Mouse (Mus musculus): ENCODE results near the gene March10. TPM values are rescaled to one million over a fixed set of nuclear protein-coding genes. Genes with fewer than 3 reads are reported as not detected.

The March10 gene
- polyA plus RNA-seq, 1 experiment from 2014 or later = not detected

Other genes starting within 250 kb of the March10 start
- gene Mrc2, start 164.1 kb downstream of the March10 start, polyA plus RNA-seq (2014; fragmentation: Nextera tagmentation; extraction: Ambion mirVana) = 10.4 and 12.3 TPM in 2 replicates
- gene Tanc2, start 133.3 kb upstream of the March10 start, polyA plus RNA-seq (2014; fragmentation: Nextera tagmentation; extraction: Ambion mirVana) = 12.2 and 13.5 TPM in 2 replicates

All from stomach, embryonic 14.5 days (tissue).